Mouse (Mus musculus) intestine, embryonic 16.5 days (tissue): ENCODE measurements around the gene Dram1. TPM values are rescaled to one million over a fixed set of nuclear protein-coding genes. Genes with fewer than 3 reads are reported as not detected.
A peak's percentile ranks its signal among the peaks of the same experiment; 100 is the strongest.

ENCODE experiments used
- ATAC-seq: fragments of 200-750 bp; cut with Nextera tagmentation; 2 replicates; pipeline ENCODE4 v1.8.0; 2017; ENCODE audit warnings: moderate TSS enrichment, moderate library complexity
- H3K27ac ChIP-seq: fragments of 300-500 bp; sonication (generic); 2 replicates; pipeline ENCODE4 v1.5.1; 2014; ENCODE audit warnings: mild to moderate bottlenecking, low read length
- H3K27me3 ChIP-seq: fragments of 300-500 bp; sonication (generic); replicated peaks from 2 replicates; pipeline ENCODE4 v1.6.1; 2014; ENCODE audit warnings: low read length, control low read depth, mixed read lengths; ENCODE audit not compliant: control insufficient read depth, insufficient read depth
- H3K36me3 ChIP-seq: fragments of 300-500 bp; sonication (generic); 2 replicates; pipeline ENCODE4 v1.6.1; 2014; ENCODE audit warnings: low read length, control low read depth; ENCODE audit not compliant: control insufficient read depth, insufficient read depth
- H3K4me1 ChIP-seq: fragments of 300-500 bp; sonication (generic); 2 replicates; pipeline ENCODE4 v1.6.1; 2014; ENCODE audit warnings: low read length, control low read depth, mixed read lengths; ENCODE audit not compliant: control insufficient read depth, insufficient read depth
- H3K4me2 ChIP-seq: fragments of 300-500 bp; sonication (generic); 2 replicates; pipeline ENCODE4 v1.6.1; 2014; ENCODE audit warnings: low read depth, low read length, control low read depth
- H3K4me3 ChIP-seq: fragments of 300-500 bp; sonication (generic); 2 replicates; pipeline ENCODE4 v1.5.1; 2014; ENCODE audit warnings: mild to moderate bottlenecking, low read length
- H3K9ac ChIP-seq: fragments of 300-500 bp; sonication (generic); 2 replicates; pipeline ENCODE4 v1.6.1; 2014; ENCODE audit warnings: low read depth, low read length
- H3K9me3 ChIP-seq: fragments of 300-500 bp; sonication (generic); 2 replicates; pipeline ENCODE4 v1.6.1; 2016; ENCODE audit warnings: low read length, control low read depth; ENCODE audit not compliant: control insufficient read depth
- WGBS: fragments of 180-500 bp; shearing (Covaris S2); extraction: QIAGEN DNeasy Blood & Tissue Kit; methylation state at CpG from one replicate; pipeline ENCODE4 v1.1.7; 2014; 5-methylcytosine and 5-hydroxymethylcytosine counted together
- polyA plus RNA-seq: library from polyadenylated mRNA; unstranded; fragments of >200 nt; fragmentation: Nextera tagmentation; extraction: Ambion mirVana; gene quantifications from 2 replicates; pipeline ENCODE4 v1.2.1, GENCODE M21; 2015

The Dram1 gene
- 3.4 and 3.5 TPM in 2 replicates for polyA plus RNA-seq

DNA sequence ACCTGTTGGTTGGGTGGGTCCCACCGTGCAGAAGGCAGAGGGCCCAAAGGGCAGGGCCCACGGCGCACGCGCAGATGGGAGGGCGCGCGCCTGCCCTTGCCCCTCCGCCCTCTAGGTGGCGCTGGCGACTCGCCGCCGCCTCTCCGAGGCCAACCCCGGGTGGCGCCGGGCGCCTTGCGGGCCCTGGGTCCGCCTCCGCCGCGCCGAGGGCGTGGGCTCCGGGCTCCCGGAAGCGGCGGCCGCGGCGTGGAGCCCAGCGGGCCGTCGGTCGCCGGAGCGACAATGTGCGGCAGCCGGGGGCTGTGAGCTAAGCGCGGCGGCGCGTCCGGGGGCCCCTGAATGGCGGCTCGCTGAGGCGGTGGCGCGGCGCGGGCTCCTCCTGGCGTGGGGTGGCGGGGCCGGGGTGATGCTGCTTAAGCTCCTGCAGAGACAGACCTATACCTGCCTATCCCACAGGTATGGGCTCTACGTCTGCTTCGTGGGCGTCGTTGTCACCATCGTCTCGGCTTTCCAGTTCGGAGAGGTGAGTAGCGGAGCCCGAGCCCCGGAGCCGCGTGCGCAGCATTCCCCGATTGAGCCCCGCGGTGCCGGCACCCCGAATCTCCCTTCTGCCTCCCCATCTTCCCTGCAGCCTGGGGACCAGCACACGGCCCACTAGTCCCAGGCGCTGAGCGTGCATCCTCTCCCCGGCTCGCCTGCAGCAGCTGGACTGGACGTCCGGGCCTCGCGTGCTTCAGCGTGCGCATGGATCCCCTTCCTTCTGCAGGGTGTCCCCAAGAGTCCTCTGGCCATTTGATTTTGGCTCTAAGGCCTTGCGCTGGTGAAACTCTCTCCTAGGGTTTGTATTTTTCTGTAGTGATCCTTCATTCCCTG, at the start of gene Dram1, which contains the start of gene Gnptab:
Gene Dram1, minus strand, starts transcription at position 68 of the 873 bp plus-strand sequence.
Gene Gnptab, plus strand, starts transcription at position 120 of the 873 bp plus-strand sequence.
- peak within 1 kb of the TSS; percentile 84 for H3K27ac ChIP-seq
- no peaks in the 10 kb centered on the region for H3K27me3 ChIP-seq
- ATAC-seq, result peak; percentile 92
- H3K4me3 ChIP-seq, result peak within 1 kb of the TSS; percentile 84
- no peaks in the 10 kb centered on the region for H3K36me3 ChIP-seq
- no peaks in the 10 kb centered on the region for H3K9me3 ChIP-seq
- peak within 1 kb of the TSS; percentile 89 for H3K4me2 ChIP-seq
- peaks cover 21% of the 10 kb centered on the region for H3K4me1 ChIP-seq
- under 1% methylated on average over 84 of the region's 87 CpGs for WGBS
- peak within 1 kb of the TSS; percentile 84 for H3K9ac ChIP-seq

DNA sequence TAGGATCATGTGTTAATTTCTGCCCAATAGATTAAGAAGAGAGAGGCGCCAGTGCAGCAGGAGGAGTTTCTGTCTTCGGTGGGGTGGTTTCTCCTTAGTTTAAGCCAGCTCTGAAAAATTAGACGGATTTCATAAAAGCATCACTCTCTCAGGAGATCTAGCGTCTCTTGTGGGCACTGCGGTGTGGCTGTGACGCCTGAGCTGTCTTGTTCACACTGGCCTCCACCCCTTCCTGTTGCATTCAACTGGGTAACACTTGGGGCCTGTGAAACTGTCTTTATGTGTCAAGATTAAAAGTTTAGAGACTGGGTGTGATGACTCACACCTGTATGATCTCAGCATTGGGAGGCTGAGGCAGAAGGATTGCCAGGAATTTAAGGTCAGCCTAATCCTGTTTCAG, 49.1 kb upstream of the Dram1 start:
- H3K4me1 ChIP-seq, result no peaks in the 10 kb centered on the region
- no peak overlapping the region for H3K27ac ChIP-seq
- ATAC-seq, result no peak
- H3K27me3 ChIP-seq, result no peaks in the 10 kb centered on the region
- H3K4me3 ChIP-seq, result no peak overlapping the region
- H3K9ac ChIP-seq, result no peak overlapping the region
- no peak overlapping the region for H3K4me2 ChIP-seq
- H3K36me3 ChIP-seq, result peaks cover 6% of the 10 kb centered on the region; the same call in 1 of the 2 replicates
- 91% methylated on average over 6 of the region's 6 CpGs for WGBS
- no peaks in the 10 kb centered on the region for H3K9me3 ChIP-seq

DNA sequence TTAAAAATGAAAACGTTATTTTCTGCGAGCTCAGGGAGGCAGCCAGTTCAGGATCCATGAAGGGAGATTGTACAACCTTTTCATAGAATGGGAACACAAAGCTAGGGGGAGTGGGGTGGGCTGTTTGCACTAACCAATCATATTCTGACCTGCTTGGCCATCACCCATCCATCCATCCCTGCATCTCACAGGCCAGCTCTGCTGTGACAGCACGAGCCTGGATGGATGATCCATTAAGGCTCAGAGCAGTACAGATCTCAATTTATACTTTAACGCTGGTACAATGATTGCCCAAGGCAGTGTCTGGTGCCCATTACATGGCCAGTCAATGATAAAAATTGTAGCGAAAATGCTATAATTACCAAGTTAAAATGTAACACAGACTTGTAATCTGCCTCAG, 48.0 kb upstream of the Dram1 start:
- H3K27ac ChIP-seq, result no peak overlapping the region
- no peak overlapping the region for H3K4me2 ChIP-seq
- no peaks in the 10 kb centered on the region for H3K9me3 ChIP-seq
- H3K9ac ChIP-seq, result peak overlapping the region; percentile 6; the same call in 1 of the 2 replicates
- no peaks in the 10 kb centered on the region for H3K4me1 ChIP-seq
- no peaks in the 10 kb centered on the region for H3K27me3 ChIP-seq
- no peak overlapping the region for H3K4me3 ChIP-seq
- H3K36me3 ChIP-seq, result peaks cover 6% of the 10 kb centered on the region; the same call in 1 of the 2 replicates
- no peak for ATAC-seq
- WGBS, result 58% methylated on average over 5 of the region's 5 CpGs

DNA sequence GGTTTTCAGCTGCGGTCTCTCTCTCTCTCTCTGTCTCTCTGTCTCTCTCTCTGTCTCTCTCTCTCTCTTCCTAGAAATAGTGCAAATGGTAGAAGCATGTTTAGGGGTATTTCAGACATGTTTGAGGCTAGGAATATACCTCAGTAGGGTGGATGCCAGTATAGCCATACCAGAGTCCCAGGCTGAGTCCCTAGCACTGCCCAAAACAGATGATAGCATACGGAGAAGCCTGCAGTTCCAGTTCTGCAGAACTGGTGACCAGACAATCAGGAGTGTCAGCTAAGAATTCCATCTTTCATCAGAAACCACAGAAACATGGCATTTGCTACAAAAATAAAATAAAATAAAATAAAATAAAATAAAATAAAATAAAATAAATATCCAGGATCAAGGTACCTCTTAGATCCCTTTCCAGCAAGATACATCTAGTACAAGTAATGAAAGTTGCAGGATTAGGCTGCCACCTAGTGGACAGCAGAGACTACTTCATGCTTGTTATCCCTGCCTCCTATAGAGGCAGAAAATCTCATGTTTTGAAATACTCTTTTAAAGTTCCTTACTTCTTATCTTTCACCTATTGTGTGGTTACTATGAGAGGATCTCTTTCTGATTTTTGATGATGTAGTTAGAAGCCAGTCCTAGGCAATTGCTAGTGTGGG, 47.4 kb upstream of the Dram1 start:
- no peaks in the 10 kb centered on the region for H3K27me3 ChIP-seq
- 94% methylated on average over 2 of the region's 2 CpGs for WGBS
- ATAC-seq, result peak; percentile 79; the same call in 1 of the 2 replicates
- no peak overlapping the region for H3K9ac ChIP-seq
- peaks cover 6% of the 10 kb centered on the region; the same call in 1 of the 2 replicates for H3K36me3 ChIP-seq
- H3K27ac ChIP-seq, result no peak overlapping the region
- H3K9me3 ChIP-seq, result no peaks in the 10 kb centered on the region
- no peaks in the 10 kb centered on the region for H3K4me1 ChIP-seq
- no peak overlapping the region for H3K4me2 ChIP-seq
- H3K4me3 ChIP-seq, result no peak overlapping the region

DNA sequence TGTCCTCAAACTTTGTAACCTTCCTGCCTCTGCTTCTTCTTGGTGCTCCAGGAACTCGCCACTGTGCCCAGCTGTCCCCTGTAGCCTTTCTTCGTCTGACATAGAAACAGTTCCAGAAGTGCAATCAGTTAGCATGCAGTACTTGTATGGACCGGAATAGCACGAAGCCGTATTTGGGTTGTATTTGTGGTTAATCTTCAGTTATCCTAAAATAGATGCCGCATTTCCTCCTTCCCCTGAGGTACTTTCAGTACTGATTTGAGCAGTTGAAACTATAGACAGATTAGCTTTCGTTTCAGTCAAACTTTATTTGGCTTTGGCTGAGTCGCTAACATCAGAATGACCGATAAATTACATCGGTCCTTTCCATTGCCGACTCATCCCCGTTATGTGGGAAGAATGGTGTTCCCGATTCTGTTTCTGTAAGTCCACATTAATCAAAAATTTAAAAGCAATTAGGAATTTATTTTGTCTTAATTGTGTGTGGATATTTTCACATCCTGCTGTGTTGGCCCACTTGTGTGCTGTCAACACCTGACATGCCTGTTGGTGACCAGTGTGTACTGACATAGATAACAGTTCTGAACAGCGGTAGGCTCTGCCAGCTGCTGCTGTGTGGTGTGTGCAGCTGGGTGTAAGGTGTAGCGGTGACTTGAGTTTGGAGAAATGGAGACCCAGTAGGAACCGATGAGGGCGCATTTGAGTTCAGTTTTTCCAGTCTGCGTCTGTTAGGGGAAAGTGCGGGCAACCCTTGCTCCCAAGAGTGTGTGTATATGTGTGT, 42.0 kb upstream of the Dram1 start:
- no peak for ATAC-seq
- H3K36me3 ChIP-seq, result no peaks in the 10 kb centered on the region
- H3K27me3 ChIP-seq, result no peaks in the 10 kb centered on the region
- H3K4me2 ChIP-seq, result no peak overlapping the region
- no peaks in the 10 kb centered on the region for H3K4me1 ChIP-seq
- 91% methylated on average over 19 of the region's 19 CpGs for WGBS
- no peak overlapping the region for H3K4me3 ChIP-seq
- H3K9ac ChIP-seq, result no peak overlapping the region
- no peak overlapping the region for H3K27ac ChIP-seq
- no peaks in the 10 kb centered on the region for H3K9me3 ChIP-seq

DNA sequence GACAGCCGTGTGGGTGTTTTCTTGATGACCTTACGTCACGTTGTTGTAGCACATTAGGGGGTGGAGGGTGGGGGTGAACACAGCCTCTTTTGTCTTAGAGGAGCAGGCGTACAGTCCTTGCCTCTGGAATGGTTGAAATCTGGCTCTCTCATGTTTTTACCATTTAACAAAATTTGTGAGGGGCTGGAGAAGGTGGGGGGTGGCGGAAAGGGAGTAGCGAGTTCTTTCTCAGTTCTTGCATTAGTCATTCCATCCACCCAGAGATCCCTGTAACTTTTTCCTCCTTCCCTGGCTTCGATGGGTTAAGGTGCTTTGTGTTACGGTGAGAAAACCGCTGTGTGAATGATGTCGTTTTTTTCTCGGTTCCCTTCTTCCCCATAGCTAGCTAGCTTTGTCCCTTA, 41.3 kb upstream of the Dram1 start:
- Histone ChIP-seq H3K36me3 (no peaks in the 10 kb centered on the region), H3K4me2 (no peak overlapping the region), H3K4me1 (no peaks in the 10 kb centered on the region), H3K9me3 (no peaks in the 10 kb centered on the region), H3K27me3 (no peaks in the 10 kb centered on the region), H3K4me3 (no peak overlapping the region), H3K27ac (no peak overlapping the region), H3K9ac (no peak overlapping the region)
- ATAC-seq, result no peak
- 78% methylated on average over 11 of the region's 11 CpGs for WGBS

DNA sequence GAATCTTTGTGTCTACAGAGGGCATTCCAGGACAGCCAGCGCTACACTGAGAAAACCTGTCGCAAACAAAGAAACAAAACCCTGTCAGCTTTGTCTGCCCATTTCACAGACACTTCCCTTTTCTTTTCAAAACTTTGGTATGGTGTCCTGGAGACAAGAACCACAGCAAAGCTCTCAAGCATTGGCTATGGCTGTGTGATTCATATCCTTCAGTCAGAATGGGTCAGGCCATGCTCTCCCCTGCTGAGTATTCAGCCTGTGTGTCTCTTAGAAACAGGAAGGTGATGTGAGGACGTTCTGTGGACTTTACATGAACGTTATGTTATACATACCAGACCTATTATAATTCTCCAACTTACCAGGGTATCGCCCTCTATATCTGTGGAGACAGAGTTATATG, 38.8 kb upstream of the Dram1 start:
- ATAC-seq, result no peak
- no peaks in the 10 kb centered on the region for H3K27me3 ChIP-seq
- WGBS, result 89% methylated on average over 5 of the region's 5 CpGs

DNA sequence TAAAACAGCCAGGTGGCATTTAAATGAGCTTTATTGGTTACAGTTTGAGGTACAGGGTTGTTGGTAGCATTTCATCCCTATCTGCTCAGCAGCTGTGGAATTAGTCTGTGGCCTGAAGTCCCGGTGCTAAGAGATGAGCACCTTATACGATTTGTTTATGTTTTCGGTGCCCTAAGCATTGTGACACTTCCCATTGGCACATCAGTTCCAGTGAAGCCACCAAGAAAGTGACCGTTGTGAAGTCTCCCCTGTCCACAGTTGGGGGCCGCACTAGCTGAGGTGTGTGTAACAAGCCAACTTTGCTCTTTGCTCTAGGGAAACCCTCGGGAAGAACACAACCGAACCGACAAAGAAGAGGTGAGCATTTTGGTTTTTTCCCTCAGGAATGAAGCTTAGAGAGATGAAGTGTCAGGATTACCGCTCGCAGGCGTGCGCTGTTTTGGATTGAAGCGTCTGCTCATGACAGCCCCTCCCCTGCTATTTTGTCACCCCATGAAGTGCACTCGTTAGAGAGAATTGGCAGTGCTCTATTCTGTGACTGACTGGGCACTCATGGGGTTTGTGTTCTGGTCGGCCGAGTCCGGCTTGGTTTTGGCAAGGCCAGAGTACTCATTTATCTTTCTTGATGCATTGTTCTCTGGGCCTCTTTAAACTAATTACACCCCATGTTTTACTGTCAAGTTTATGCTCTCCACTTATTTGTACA, 33.6 kb upstream of the Dram1 start:
- no peaks in the 10 kb centered on the region for H3K9me3 ChIP-seq
- no peak overlapping the region for H3K9ac ChIP-seq
- no peak for ATAC-seq
- H3K27me3 ChIP-seq, result no peaks in the 10 kb centered on the region
- no peak overlapping the region for H3K4me3 ChIP-seq
- H3K27ac ChIP-seq, result no peak overlapping the region
- WGBS, result 68% methylated on average over 17 of the region's 17 CpGs
- no peak overlapping the region for H3K4me2 ChIP-seq
- 0 out of 2 replicates have a peak, but pooled peaks cover 7% of the 10 kb centered on the region for H3K4me1 ChIP-seq
- no peaks in the 10 kb centered on the region for H3K36me3 ChIP-seq

More for the DNA sequence above, 38.8 kb upstream of the Dram1 start:
- no peaks in the 10 kb centered on the region for H3K9me3 ChIP-seq
- no peak overlapping the region for H3K9ac ChIP-seq
- no peak overlapping the region for H3K27ac ChIP-seq
- H3K4me1 ChIP-seq, result no peaks in the 10 kb centered on the region
- H3K4me3 ChIP-seq, result no peak overlapping the region
- H3K36me3 ChIP-seq, result no peaks in the 10 kb centered on the region
- H3K4me2 ChIP-seq, result no peak overlapping the region
